Mouse (Mus musculus): ENCODE measurements at regions not wholly inside any gene's neighbourhood (a gene's known extent, or its start where the extent isn't known, plus 50 kb on each side); places are given as distances from the start of the nearest gene placed in this dataset.

DNA sequence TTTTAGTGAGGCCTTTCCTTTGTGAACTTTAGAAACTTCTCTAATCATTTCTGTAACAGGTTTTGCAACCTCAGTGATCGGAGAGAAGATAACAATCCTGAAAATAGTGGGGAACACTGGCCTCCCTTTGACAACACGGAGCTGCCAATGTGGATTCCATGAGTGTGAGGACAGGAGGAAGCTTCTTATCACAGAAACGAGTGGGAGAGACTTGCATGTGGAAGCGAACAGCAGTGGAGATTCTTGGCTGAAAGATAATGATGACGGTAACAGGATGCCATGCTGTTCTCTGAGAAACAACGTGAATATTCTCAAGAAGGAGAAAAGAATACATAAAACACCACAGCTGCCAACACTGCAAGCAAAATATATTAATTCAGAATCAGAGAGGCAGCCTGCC is 1407.4 kb upstream of the Zeb2 start:
- WGBS, result 50% methylated on average over 6 of the region's 6 CpGs
- Histone ChIP-seq H3K27ac (ENCODE audit: low read depth, low read length) (no peak overlapping the region), H3K27me3 (ENCODE audit: insufficient read depth, low read length) (no peaks in the 10 kb centered on the region), H3K4me3 (ENCODE audit: low read depth, low read length) (no peak overlapping the region), H3K9me3 (ENCODE audit: low read length) (no peaks in the 10 kb centered on the region), H3K9ac (no peak overlapping the region), H3K4me2 (ENCODE audit: low read depth) (no peak overlapping the region), H3K4me1 (ENCODE audit: insufficient read depth) (no peaks in the 10 kb centered on the region), H3K36me3 (ENCODE audit: insufficient read depth) (no peaks in the 10 kb centered on the region)
- ATAC-seq (no peak), DNase-seq (no peak)
- TF ChIP-seq CTCF (IDR thresholded peaks at IDR 0.05; ENCODE audit: low read depth), result no peak

GRCm38 (mm10) chr2:46521147-46521965 is 1404.2 kb upstream of the Zeb2 start:
- WGBS, result 67% methylated on average over 5 of the region's 5 CpGs

GRCm38 (mm10) chr2:46512237-46513028 is 1395.2 kb upstream of the Zeb2 start:
- no peak overlapping the region for H3K4me3 ChIP-seq (ENCODE audit: low read depth, low read length)
- H3K36me3 ChIP-seq (ENCODE audit: insufficient read depth), result no peaks in the 10 kb centered on the region
- ATAC-seq (no peak), DNase-seq (no peak)
- no peaks in the 10 kb centered on the region for H3K4me1 ChIP-seq (ENCODE audit: insufficient read depth)
- H3K27me3 ChIP-seq (ENCODE audit: insufficient read depth, low read length), result no peaks in the 10 kb centered on the region
- 42% methylated on average over 2 of the region's 2 CpGs for WGBS
- no peak overlapping the region for H3K9ac ChIP-seq
- TF ChIP-seq CTCF (IDR thresholded peaks at IDR 0.05; ENCODE audit: low read depth), result no peak
- no peak overlapping the region for H3K4me2 ChIP-seq (ENCODE audit: low read depth)
- no peaks in the 10 kb centered on the region for H3K9me3 ChIP-seq (ENCODE audit: low read length)
- no peak overlapping the region for H3K27ac ChIP-seq (ENCODE audit: low read depth, low read length)

More at GRCm38 (mm10) chr2:46521147-46521965, 1404.2 kb upstream of the Zeb2 start:
- H3K36me3 ChIP-seq (ENCODE audit: insufficient read depth), result no peaks in the 10 kb centered on the region
- TF ChIP-seq CTCF (IDR thresholded peaks at IDR 0.05; ENCODE audit: low read depth), result no peak
- no peaks in the 10 kb centered on the region for H3K9me3 ChIP-seq (ENCODE audit: low read length)
- H3K4me1 ChIP-seq (ENCODE audit: insufficient read depth), result no peaks in the 10 kb centered on the region
- DNase-seq (no peak), ATAC-seq (no peak)
- H3K27me3 ChIP-seq (ENCODE audit: insufficient read depth, low read length), result no peaks in the 10 kb centered on the region
- H3K4me2 ChIP-seq (ENCODE audit: low read depth), result no peak overlapping the region
- no peak overlapping the region for H3K27ac ChIP-seq (ENCODE audit: low read depth, low read length)
- no peak overlapping the region for H3K9ac ChIP-seq
- H3K4me3 ChIP-seq (ENCODE audit: low read depth, low read length), result no peak overlapping the region

DNA sequence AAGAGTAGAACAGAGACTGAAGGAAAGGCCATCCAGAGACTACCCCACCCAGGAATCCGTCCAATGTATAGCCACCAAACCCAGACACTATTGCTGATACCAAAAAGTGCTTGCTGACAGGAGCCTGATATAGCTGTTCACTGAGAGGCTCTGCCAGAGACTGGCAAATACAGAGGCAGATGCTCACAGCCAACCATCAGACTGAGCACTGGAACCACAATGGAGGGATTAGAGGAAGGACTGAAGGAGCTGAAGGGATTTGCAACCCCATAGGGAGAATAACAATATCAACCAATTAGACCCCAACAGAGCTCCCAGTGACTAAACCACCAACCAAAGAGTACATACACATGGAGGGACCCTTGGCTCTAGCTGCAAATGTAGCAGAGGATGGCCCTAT is 1389.8 kb upstream of the Zeb2 start:
- H3K4me1 ChIP-seq (ENCODE audit: insufficient read depth), result no peaks in the 10 kb centered on the region
- H3K27ac ChIP-seq (ENCODE audit: low read depth, low read length), result no peak overlapping the region
- no peak overlapping the region for H3K4me2 ChIP-seq (ENCODE audit: low read depth)
- WGBS, result 14% methylated on average over 1 of the region's 1 CpGs
- no peaks in the 10 kb centered on the region for H3K27me3 ChIP-seq (ENCODE audit: insufficient read depth, low read length)
- ATAC-seq (no peak), DNase-seq (no peak)
- H3K9ac ChIP-seq, result no peak overlapping the region
- no peaks in the 10 kb centered on the region for H3K9me3 ChIP-seq (ENCODE audit: low read length)
- H3K4me3 ChIP-seq (ENCODE audit: low read depth, low read length), result no peak overlapping the region
- TF ChIP-seq CTCF (IDR thresholded peaks at IDR 0.05; ENCODE audit: low read depth), result no peak
- no peaks in the 10 kb centered on the region for H3K36me3 ChIP-seq (ENCODE audit: insufficient read depth)

DNA sequence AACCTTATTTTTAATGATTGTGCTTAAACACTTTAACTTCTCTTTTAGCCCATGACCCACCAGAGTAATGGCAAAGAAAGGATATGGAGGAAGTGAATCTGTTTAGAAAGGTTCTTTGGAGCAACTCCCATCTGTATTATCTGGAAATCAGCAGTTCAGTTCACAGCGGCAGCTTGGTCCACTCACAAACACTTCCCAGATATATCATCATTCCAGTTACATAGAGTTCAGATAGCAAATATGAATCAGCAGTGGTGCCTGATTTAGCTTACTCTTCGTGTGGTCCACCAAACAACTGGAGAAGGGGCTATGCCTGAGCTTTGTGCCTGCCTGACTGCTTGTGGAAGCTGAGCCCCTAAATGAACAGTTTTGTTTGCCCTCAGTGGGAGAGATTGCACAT is 1385.9 kb upstream of the Zeb2 start:
- H3K4me1 ChIP-seq (ENCODE audit: insufficient read depth), result no peaks in the 10 kb centered on the region
- TF ChIP-seq CTCF (IDR thresholded peaks at IDR 0.05; ENCODE audit: low read depth), result no peak
- WGBS, result 88% methylated on average over 2 of the region's 2 CpGs
- H3K9ac ChIP-seq, result no peak overlapping the region
- no peak overlapping the region for H3K4me3 ChIP-seq (ENCODE audit: low read depth, low read length)
- H3K27me3 ChIP-seq (ENCODE audit: insufficient read depth, low read length), result no peaks in the 10 kb centered on the region
- no peak overlapping the region for H3K27ac ChIP-seq (ENCODE audit: low read depth, low read length)
- DNase-seq (no peak), ATAC-seq (no peak)
- H3K4me2 ChIP-seq (ENCODE audit: low read depth), result no peak overlapping the region
- no peaks in the 10 kb centered on the region for H3K9me3 ChIP-seq (ENCODE audit: low read length)
- H3K36me3 ChIP-seq (ENCODE audit: insufficient read depth), result no peaks in the 10 kb centered on the region

- no peak overlapping the region for H3K27ac ChIP-seq (ENCODE audit: low read depth, low read length)
- H3K4me2 ChIP-seq (ENCODE audit: low read depth), result no peak overlapping the region
- H3K9ac ChIP-seq, result no peak overlapping the region
- WGBS, result 18% methylated on average over 2 of the region's 2 CpGs
- H3K36me3 ChIP-seq (ENCODE audit: insufficient read depth), result no peaks in the 10 kb centered on the region
- H3K4me3 ChIP-seq (ENCODE audit: low read depth, low read length), result no peak overlapping the region
- TF ChIP-seq CTCF (IDR thresholded peaks at IDR 0.05; ENCODE audit: low read depth), result no peak
- no peaks in the 10 kb centered on the region for H3K9me3 ChIP-seq (ENCODE audit: low read length)
- no peaks in the 10 kb centered on the region for H3K4me1 ChIP-seq (ENCODE audit: insufficient read depth)
- no peak for ATAC-seq
- no peak for DNase-seq
- H3K27me3 ChIP-seq (ENCODE audit: insufficient read depth, low read length), result no peaks in the 10 kb centered on the region
These were observed 1375.1 kb upstream of the Zeb2 start for GRCm38 (mm10) chr2:46492299-46492698.

DNA sequence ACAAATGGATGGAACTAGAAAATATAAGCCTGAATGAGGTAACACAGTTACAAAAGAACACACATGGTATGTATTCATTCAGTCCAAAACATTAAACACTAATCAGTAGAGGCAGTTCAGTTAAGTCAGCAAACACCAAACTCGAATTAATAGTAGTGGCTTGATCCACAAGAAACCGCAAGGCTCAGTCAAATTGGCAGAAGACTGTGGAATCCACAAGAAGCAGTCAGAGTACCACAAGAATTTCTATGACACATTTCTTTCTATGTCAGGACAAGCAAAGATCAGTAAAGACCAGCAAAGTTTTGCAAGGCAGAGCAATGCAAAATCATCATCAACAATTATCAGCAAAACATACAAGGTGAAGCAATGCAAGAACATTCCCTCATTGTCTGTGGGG is 1373.9 kb upstream of the Zeb2 start:
- Histone ChIP-seq H3K4me1 (ENCODE audit: insufficient read depth) (no peaks in the 10 kb centered on the region), H3K9ac (no peak overlapping the region), H3K4me3 (ENCODE audit: low read depth, low read length) (no peak overlapping the region), H3K27me3 (ENCODE audit: insufficient read depth, low read length) (no peaks in the 10 kb centered on the region), H3K4me2 (ENCODE audit: low read depth) (no peak overlapping the region), H3K36me3 (ENCODE audit: insufficient read depth) (no peaks in the 10 kb centered on the region), H3K9me3 (ENCODE audit: low read length) (no peaks in the 10 kb centered on the region), H3K27ac (ENCODE audit: low read depth, low read length) (no peak overlapping the region)
- no peak for ATAC-seq
- TF ChIP-seq CTCF (IDR thresholded peaks at IDR 0.05; ENCODE audit: low read depth), result no peak
- 95% methylated on average over 2 of the region's 2 CpGs for WGBS
- DNase-seq, result no peak

Measured in forebrain, postnatal 0 days (tissue).